Mouse (Mus musculus) gastrocnemius, adult 8-10 months (tissue): ENCODE results near the gene Samd8. TPM values are rescaled to one million over a fixed set of nuclear protein-coding genes. Genes with fewer than 3 reads are reported as not detected.

Experiments used
- DNase-seq, 2 experiments: peaks; one replicate each; pipeline ENCODE4 v3.0.0; 2022; ENCODE audit warnings: low spot score in 2 of 2
- total RNA-seq, 4 experiments: library from RNA; stranded (reverse); gene quantifications; 2 replicates each; pipeline ENCODE4 v1.2.4; 2022

Gene Samd8
- total RNA-seq, 4 experiments from 2014 or later: 67.9 to 82.1 (median 78.9) TPM

DNA sequence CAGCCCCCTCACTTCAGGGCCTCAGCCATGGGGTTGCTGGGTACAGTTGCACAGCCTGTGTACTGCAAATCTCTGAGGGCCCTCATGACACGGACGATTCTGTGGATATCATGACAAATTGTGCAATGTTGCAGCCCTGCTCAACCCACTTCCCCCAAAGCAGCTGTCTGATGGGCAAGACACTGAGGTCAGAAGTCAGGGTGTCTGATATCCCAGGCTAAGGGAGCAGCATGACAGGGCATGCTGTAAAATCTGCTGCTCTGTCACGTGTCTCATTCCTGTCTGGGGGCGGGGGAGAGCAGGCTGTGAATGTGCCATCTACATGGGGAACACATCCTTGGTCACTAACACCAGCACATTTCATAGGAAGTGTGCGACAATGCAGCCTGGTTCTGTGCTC is 5.2 kb upstream of the Samd8 start:
- peak; percentile 39 to 46 for DNase-seq

DNA sequence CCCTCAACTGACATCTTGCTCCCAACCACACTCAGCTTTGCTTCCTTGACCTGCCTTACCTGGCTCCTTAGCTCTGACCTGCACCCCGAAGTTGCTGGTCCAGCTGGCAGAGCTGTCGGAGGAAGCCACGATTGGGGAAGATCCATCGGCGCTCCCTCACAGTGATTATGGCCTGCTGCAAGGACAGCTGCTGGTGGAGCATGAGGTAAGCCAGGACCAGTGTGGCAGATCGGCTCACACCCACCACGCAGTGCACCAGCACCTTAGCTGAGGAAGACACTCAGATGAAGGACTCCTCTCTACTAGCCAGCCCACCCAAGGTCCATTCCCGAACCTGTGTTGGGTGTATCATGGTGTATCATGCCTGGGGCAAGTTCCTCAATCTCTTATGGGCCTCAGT is 4.1 kb upstream of the Samd8 start:
- no peak for DNase-seq

DNA sequence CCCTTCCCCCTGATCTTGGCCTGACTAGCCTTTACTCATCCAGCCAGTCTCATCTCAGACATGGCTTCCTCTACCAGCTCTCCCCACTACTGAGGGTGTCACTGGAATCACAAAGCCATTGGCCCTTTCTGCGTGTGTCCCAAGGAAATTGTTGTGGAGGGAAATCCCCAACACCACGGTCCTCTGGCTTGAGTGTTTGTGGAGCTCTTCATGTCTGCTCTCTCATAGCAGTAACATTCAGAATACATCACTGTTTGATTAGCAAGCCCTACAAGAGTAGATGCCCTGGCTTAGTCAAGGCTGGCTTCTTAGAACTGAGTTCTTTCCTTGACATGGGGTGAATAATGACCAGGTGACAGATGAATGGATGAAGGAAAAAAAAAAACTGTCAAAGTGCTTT is 3.5 kb upstream of the Samd8 start:
- DNase-seq: no peak

DNA sequence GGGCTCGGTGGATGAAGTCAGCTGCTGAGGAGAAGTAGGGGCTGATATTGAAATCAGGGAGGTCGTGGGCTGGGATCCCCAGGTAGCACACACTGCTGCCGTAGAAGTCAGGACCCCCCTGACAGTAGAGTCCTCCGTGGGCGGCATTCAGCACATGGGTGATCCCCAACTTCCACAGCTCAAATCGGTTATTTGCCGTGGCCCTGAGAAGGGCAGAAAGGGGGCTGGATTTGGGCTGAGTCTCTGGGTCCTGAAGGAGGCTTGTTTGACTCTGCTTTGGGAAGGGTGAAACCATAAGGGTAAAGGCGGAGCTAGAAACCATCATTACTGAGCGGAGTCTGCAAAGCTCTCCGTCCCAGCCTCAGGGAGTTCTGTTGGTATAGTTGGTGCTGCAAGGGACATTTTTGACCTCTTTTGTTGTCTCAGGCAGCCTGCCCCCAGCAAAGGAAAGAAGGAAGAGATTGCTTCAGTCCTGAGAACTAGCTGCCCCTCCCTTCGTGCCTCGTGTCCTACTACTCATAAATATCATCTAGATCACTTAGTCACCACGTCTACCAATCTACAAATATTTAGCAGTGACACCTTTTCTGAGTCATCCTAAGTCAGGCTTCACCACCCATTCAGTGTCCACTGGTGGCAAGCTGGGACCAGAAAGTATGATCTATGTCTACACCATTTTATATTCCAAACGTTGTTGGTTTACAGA is 2.7 kb upstream of the Samd8 start:
- no peak for DNase-seq

DNA sequence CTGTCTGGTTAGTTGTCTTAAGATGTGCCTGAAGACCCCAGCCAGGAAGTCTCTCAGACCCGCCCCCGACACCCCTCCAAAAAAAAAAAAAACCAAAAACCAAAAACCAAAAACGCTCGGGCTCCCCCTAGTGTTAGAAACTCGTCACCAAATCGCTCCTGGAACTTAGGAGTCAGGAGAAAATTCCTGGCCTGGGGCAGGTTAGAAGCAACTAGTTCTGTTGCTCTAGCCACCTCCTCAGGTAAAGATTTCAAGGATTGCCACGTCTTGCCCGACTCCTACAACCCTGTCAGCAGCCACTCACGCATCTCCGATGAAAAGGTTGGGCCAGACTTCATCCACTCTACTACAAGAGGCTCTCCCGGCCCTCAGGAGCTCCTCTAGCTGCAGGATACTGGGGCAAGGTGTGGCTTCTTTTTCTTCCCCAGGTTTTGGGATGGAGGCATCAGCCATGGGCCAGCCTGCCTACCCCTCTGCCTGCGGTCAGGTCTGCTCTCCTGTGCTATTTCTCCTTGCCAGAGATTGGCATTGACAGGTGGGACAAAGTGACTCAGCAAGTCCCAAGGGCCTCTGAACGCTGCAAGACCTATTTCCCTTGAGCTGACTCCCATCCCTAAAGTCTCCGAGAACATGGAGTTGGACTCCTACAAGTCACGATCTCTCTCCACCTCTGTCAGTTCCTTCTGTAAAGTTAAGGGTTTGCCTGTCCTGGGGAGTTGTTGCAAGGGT is 2.0 kb upstream of the Samd8 start:
- DNase-seq: peak; percentile 44 to 51

DNA sequence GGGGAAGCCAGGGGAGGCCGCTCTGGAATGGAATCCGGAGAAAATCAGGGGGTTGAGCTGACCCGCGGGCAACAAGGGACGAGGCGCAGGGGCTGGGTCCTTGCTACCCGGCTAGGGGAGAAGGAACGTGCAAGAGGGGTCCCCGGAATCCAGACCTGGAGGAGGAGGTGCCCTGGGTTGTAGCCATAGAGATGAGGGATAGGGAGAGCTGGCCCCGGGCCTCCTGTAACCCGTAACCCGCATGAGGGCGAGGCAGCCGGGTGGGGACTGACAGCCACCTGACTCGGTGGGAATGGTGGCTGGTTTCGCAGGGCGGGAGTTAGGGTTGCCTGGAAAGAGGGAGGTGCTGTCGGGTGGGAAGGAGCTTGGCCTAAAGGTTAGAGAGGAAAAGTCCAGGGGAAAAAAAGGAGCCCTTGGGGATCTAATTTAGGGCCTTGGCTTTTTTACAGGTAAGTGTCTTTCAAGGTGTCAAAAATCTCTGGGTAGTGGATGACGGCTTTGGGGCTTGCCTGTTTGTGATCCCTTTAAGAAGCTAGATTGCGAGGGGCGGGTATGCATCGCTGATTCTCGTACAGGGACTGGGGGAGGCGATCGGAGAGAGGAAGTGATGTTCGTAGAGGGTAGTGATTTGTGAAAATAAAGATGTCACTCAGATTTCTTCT is 681 bp downstream of the Samd8 start, which contains the start of gene Dusp13:
Gene Dusp13 (minus strand): TSS at position 301 of the 662 bp plus-strand sequence.
- peak; percentile 34 to 67 for DNase-seq

DNA sequence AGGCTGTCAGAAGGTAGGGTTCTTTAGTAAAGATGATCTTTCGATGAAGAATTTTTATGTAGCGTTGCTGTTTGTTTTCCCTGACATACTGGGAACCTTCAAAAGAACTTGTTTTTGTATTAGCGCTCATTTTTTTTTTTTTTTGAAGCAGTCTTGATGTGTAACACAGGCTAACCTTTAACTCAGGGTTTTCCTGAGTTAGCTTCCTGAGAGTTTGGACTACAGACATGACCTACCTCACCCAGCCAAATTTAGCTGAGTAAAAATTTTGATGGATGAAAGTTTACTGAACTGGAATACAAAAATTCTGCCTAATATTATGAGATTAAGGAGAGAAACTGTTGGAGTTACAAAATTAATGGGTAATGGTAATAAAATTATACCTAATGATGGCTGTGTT is 2.1 kb downstream of the Samd8 start:
- no peak for DNase-seq

DNA sequence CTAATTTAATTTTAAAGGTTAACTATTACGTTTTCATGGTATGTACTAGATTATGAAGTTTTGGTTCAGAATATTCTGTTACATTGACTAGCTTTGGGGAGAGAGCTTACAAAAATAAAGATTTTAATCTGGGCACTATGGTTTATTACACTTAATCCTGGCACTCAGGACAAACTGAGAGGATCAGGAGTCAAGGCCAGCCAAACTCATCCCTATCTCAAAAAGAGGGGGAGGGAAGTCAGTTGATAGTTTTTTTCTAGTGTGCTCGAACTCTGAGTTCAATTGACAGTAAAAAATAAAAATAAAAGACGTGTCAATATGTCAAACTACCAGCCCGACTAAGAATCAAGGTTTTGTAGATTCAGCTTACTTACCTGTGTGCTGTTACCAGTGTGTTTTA is 3.0 kb downstream of the Samd8 start:
- DNase-seq: no peak

DNA sequence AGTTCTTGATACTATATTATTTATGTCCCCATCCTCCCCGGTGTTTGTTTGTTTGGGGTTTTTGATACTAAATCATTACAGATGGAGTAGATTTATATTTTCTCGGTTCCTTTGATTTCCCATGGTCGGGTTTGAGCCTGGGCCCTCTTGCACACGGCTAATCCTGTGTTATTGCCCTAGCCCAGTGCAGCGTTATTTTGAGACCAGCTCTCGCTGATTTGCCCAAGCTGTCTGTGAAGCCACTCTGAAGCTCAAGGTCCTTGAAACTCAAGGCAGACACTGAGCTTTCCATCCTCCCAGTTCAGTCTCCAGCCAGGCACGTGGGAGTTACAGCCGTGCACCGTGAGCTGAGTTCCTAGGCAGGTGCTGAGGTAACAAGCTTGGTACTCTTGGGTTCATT is 11.2 kb downstream of the Samd8 start:
- DNase-seq: no peak

DNA sequence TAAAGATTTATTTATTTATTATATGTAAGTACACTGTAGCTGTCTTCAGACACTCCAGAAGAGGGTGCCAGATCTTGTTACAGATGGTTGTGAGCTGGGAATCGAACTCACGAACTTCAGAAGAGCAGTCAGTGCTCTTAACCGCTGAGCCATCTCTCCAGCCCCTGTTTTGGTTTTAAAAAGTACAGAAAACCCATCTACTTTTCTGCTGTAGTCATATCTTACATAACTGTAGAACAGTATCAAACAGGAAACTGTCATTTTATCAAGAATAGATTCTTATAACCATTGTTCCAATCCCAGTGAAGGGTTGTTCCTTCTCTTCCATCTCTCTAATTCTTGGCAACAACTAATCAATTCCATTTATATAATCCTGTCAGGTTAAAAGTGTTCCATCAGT is 13.4 kb downstream of the Samd8 start:
- DNase-seq: no peak

DNA sequence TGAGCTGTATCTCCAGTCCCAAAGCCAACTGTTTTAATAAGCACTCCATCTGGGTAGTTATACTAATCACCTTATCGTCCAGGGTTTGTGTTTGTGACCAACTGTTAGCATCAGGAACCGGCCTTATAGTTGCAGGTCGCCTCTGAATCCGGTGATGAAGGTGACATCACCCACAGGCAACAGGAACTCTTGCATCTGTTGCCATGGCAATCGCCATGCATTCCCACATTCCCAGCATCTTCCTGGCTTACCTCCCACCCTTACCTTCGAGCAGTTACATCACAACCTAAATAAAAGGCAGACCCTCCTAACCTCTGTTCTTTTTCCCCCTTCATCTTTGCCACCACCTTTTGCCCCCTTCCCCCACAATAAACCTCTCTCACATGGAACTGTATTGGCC is 14.3 kb downstream of the Samd8 start:
- DNase-seq: no peak

DNA sequence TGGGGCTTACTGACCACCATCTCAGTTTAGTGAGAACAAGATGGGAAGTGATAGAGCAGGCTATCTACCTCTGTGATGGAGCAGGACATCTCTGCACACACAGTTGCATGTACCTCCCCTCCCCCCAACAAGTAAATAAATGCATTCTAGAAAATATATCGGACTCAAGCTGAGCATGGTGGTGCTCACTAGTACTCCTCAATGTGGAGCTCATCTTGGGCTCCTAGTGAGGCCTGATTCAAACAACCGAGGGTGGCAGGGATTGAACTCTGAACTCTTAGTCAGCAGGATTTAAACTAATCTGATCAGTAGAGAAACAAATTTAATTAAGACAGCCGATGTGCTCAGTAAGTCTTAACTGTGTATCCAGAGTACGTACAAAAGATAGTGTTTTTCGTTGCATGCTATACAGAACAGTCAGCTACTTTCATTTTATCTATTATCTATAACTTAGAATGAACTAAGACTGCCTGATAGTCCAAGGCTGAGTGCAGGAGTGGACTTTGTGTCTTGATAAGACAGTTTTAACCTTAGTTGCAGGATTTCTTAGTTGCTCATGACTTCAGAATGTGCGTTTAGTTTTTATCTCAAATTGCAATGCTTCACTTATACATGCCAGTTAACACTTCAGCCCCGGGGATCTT is 15.5 kb downstream of the Samd8 start:
- no peak for DNase-seq

DNA sequence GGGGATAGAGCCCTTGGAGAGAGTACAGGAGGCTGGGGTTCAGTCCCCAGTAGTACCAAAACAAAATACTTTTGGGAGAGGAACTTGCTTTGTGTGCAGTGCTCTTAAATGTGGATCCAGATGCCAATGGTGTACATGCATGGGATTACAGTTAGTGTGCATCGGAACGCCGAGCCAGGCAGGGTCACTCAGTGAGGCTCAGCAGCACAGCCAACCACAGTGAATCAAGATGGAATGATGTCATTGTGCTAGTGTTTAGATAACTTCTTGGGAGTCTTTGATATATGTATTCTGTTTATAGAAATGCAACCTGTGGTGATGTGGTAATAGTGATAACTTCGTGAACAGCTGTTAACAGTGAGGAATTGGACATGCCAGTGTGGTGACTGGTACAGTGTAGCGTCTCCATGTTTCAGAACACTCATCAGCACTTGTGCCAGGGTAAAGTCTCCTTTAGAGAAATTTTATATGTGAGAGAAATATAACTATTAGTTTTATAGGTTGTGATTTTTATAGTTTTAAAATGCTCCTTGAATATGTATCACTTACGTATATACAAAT is 16.1 kb downstream of the Samd8 start:
- no peak for DNase-seq

DNA sequence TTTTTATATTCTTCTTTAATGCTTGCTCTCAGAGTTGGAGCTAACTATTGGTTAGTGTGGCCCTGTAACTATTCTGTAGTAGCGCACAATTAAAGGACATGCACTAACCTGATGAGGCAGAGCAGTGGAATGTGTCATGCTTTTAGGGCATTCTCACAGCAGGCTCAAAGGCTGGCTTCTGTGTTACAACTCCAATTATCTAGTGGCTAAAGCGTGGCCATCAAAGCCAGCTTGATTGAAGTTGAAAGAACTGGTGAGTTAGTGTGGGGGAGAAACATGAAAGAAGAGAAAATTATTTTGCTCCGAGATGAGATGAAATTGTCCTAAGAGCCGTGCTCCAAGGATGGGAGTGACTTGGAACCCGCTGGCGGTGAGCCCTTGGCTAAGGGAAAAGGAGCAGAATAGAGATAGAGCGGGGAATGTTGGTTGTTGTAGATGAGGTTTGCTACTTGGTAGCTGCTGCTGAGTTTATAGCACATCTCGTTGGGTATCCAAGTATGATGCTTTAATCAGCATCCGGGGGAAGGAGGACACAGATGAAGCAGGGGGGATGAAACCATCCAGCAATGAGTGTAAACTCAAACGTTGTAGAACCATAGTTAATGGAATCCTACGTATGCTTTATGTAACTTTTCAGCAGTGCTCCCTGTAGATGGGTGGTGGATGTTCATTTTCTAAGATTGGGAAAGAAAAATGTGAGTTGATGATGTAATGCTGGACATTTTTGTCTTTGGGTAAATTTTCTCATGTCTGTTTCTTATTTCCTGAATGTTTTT is 22.4 kb downstream of the Samd8 start:
- DNase-seq: no peak

DNA sequence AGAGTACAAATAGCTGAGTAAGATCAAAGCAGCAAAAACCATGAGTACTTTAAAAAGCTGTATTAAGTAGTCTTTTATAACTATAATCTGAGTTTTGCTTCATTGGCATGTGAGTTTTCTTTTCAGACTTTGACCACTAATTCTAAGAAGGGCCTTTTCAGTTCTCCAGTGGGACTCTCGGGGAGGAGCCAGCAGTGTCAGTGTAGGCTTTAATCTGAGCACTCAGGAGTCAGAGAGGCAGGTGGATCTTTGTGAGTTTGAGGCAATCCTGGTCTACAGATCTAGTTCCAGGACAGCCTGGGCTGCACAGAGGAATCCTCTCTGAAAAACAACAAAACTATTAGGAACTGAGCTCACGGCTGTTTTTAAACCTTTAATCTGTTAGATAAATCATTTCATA is 23.6 kb downstream of the Samd8 start:
- DNase-seq: no peak

DNA sequence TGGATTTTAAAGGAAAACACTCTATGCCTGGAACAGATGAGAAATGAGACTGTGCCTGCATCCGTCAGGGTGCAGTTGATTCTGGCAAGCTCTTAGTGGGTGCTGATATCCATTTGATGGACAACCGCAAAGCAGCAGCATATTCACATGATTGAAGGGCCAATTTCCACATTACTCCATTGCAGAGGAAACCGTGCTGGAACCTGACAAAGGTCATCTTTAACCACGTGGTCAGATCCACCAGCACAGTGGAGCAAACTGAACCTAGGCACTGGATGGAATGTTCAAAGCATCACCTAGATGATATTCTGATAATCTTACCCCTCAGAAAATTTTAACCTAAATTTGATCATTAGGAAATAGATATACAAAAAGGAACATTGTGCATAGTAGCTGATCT is 25.9 kb downstream of the Samd8 start:
- DNase-seq: no peak

DNA sequence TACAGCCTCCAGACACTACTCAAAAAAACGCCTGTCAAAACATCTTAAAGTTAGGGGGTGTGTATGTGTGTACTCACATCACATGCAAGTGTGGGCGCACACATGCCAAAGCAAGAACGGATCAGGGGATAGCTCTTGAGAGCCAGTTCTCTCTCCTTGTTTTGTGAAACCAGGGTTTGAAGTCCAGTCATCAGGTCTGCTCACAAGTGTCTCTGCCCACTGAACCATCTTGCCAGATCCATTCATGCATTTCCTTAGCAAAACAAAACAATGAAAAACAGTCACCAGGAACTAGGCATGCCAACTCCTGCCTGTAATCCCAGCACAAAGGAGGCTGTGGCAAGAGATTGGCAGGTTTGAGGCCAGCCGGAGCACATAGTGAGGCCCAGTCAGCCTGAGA is 36.2 kb downstream of the Samd8 start:
- DNase-seq: no peak

DNA sequence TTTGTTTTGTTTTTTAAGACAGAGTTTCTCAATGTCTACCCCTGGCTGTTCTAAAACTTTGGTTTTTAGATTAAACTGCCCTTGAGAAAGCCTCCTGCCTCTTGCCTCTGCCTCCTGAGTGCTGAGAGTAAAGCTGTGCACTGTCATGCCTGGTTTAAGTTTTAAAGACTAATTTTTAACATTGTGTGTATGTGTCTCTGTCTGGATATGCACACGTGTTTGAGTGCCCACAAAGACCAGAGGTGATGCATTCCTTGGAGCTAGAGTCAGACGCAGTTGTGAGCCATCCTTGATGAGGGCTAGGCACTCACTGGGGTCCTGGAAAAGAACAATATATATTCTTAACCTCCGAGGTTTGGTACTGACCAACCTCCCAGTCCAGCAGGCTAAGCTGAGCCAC is 37.0 kb downstream of the Samd8 start:
- DNase-seq: no peak

DNA sequence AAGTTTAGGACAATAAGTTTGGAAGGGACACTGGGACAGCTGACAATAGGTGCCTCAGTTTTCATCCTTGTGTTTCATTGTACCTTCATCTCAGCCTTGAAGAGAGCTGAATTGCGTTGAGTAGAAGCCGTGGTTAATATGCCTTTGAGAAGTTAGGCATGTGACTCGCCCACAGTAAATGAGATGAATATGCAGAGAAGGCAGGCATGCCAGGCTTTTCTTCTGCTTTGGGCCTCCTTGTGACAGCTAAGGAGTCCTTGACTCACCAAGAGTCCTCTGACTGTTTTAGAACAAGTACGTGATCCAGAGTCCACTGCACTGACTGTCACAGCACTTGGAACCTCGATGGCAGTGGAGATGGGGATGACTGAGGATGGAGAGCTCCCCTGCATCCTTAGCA is 37.8 kb downstream of the Samd8 start:
- no peak for DNase-seq

DNA sequence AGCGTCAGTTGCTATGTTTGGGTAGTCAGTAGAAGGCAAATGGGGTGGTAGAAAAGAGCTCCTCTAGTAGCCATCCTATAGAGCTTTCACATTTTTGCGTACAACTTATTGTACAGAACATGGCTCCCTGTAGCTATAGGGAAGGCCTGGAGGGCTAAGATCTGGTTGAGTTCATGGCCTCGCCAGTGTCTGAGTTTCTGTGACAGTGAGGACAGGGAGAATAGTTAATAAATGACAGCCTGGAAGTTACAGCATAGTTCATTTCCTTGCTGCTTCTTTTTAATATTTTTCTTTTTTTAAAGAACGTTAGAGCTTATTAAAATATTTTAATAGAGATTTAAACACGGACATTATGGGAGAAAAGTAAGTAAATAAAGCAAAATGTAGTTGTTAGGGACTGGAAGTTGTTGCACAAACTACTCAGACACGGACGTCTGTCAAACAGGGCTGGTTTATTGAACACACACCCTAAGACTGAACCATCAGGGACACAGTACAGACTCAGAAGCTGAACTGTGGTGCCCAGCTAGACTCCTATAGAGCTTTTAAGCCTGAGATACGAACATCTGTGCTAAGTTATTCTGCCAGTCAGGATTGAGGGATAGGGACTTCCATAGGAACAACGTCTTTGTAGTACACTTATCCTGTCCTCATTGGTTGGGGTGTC is 40.4 kb downstream of the Samd8 start:
- DNase-seq: no peak
